Mouse (Mus musculus) cerebellum, postnatal 14 days (tissue): ENCODE measurements around the gene Cops7a.
A peak's percentile ranks its signal among the peaks of the same experiment; 100 is the strongest.

ENCODE experiments used
- DNase-seq, 2 experiments: peaks; one replicate each; pipeline ENCODE4 v3.0.0; 2021; ENCODE audit warnings: mixed read lengths in 2 of 2

Gene Cops7a

GRCm38 (mm10) chr6:124958127-124958526, 7.2 kb downstream of the Cops7a start:
- DNase-seq, result no peak

- no peak for DNase-seq
Measured at GRCm38 (mm10) chr6:124955212-124955611, 10.1 kb downstream of the Cops7a start.

- DNase-seq, result no peak
Measured at GRCm38 (mm10) chr6:124953991-124954715, 11.2 kb downstream of the Cops7a start.

GRCm38 (mm10) chr6:124943526-124943925, 21.8 kb downstream of the Cops7a start:
- DNase-seq, result peak; percentile 67 to 68

- DNase-seq, result no peak
Measured at GRCm38 (mm10) chr6:124941679-124942078, 23.7 kb downstream of the Cops7a start.

GRCm38 (mm10) chr6:124938554-124938953, 26.8 kb downstream of the Cops7a start:
- DNase-seq, result no peak

- no peak for DNase-seq
Measured at GRCm38 (mm10) chr6:124937493-124937892, 27.8 kb downstream of the Cops7a start.

- DNase-seq, result peak in 1 of 2 experiments; percentile 30
Measured at GRCm38 (mm10) chr6:124936681-124937080, 28.7 kb downstream of the Cops7a start.

GRCm38 (mm10) chr6:124934670-124935069, 30.7 kb downstream of the Cops7a start:
- no peak for DNase-seq

GRCm38 (mm10) chr6:124933127-124933526, 32.2 kb downstream of the Cops7a start:
- DNase-seq, result no peak

- peak; percentile 68 to 70 for DNase-seq
Measured at GRCm38 (mm10) chr6:124932314-124932695, 33.0 kb downstream of the Cops7a start.

GRCm38 (mm10) chr6:124931525-124932313, 33.6 kb downstream of the Cops7a start:
- DNase-seq, result peak; percentile 61 to 67

- peak; percentile 100 for DNase-seq
Measured at GRCm38 (mm10) chr6:124930754-124931524, 34.4 kb downstream of the Cops7a start, which contains the start of gene Mlf2. Gene Mlf2, plus strand, starts transcription at chr6:124931386.

- DNase-seq, result peak in 1 of 2 experiments; percentile 20
Measured at GRCm38 (mm10) chr6:124930231-124930630, 35.1 kb downstream of the Cops7a start.

- DNase-seq, result no peak
Measured at GRCm38 (mm10) chr6:124925941-124926340, 39.4 kb downstream of the Cops7a start.

GRCm38 (mm10) chr6:124925173-124925793, 40.1 kb downstream of the Cops7a start:
- DNase-seq, result no peak

- DNase-seq, result peak in 1 of 2 experiments; percentile 10
Measured at GRCm38 (mm10) chr6:124921539-124921938, 43.8 kb downstream of the Cops7a start.

- peak in 1 of 2 experiments; percentile 6 for DNase-seq
Measured at GRCm38 (mm10) chr6:124920318-124921085, 44.8 kb downstream of the Cops7a start.

- peak; percentile 99 to 100 for DNase-seq
Measured at GRCm38 (mm10) chr6:124919695-124920317, 45.5 kb downstream of the Cops7a start, which contains the start of gene Ptms. Gene Ptms, minus strand, starts transcription at chr6:124920103.

GRCm38 (mm10) chr6:124918890-124919627, 46.3 kb downstream of the Cops7a start:
- DNase-seq, result peak in 1 of 2 experiments; percentile 33
